ENCODE assay signal across 27 mouse cellular contexts in genomic region chr11:104320511-104320910, GRCm38 (mm10).
DNase-seq lines count a peak whose midpoint lies in the region; ATAC-seq and TF ChIP-seq lines count a peak whose summit lies in the region.
"Had no signal": no experiment of that assay in that cellular context is flagged by ENCODE, and none has a peak within 500 bp of the region (broad histone marks: within the 10 kb centered on the region; RNA-seq: fewer than 3 reads in every experiment).

No protein-coding gene starts in this region.

- peaks cover 2% of the 10 kb centered on the region; the same call in 1 of the 2 replicates for H3K4me1 ChIP-seq in embryonic facial prominence, embryonic 14.5 days (ENCODE audit: control insufficient read depth, insufficient read depth, low read length)
- peaks cover 33% of the 10 kb centered on the region for H3K4me1 ChIP-seq in embryonic facial prominence, embryonic 10.5 days
- H3K4me1 ChIP-seq in midbrain, postnatal 0 days (ENCODE audit: insufficient read depth, low read length), result peaks cover 3% of the 10 kb centered on the region; the same call in 1 of the 2 replicates
- H3K4me1 ChIP-seq in midbrain, embryonic 13.5 days (replicated peaks), result peaks cover 30% of the 10 kb centered on the region
- H3K4me1 ChIP-seq in intestine, embryonic 15.5 days (replicated peaks), result peaks cover 18% of the 10 kb centered on the region

- 48% methylated on average over 5 of the region's 5 CpGs for WGBS in embryonic facial prominence, embryonic 14.5 days
- 63% methylated on average over 5 of the region's 5 CpGs for WGBS in embryonic facial prominence, embryonic 10.5 days
- WGBS in midbrain, postnatal 0 days, result 51% methylated on average over 5 of the region's 5 CpGs
- whole genome bisulfite sequencing in midbrain, embryonic 13.5 days, result 55% methylated on average over 5 of the region's 5 CpGs
- 37% methylated on average over 5 of the region's 5 CpGs for WGBS in intestine, embryonic 15.5 days

- no peaks in the 10 kb centered on the region for H3K27me3 ChIP-seq in embryonic facial prominence, embryonic 14.5 days (replicated peaks; ENCODE audit: control insufficient read depth, insufficient read depth, low read length)
- peaks cover 23% of the 10 kb centered on the region for H3K27me3 ChIP-seq in embryonic facial prominence, embryonic 10.5 days (replicated peaks; ENCODE audit: low read depth, poor library complexity, severe bottlenecking)
- no peaks in the 10 kb centered on the region for H3K27me3 ChIP-seq in midbrain, postnatal 0 days (ENCODE audit: insufficient read depth, low read length)
- no peaks in the 10 kb centered on the region for H3K27me3 ChIP-seq in midbrain, embryonic 13.5 days
- no peaks in the 10 kb centered on the region for H3K27me3 ChIP-seq in splenic B cell, adult 2 months (ENCODE audit: control insufficient read depth, insufficient read depth, low read length, poor library complexity, severe bottlenecking)
- H3K27me3 ChIP-seq in intestine, embryonic 15.5 days (replicated peaks), result no peaks in the 10 kb centered on the region
- H3K27me3 ChIP-seq: CH12.LX; hindbrain, embryonic 15.5 days; neural tube, embryonic 12.5 days had no signal

- no peak overlapping the region for H3K9ac ChIP-seq in embryonic facial prominence, embryonic 14.5 days (ENCODE audit: low read depth, low read length)
- H3K9ac ChIP-seq in midbrain, postnatal 0 days (replicated peaks; ENCODE audit: low read length, poor library complexity, severe bottlenecking), result no peak overlapping the region
- H3K9ac ChIP-seq in midbrain, embryonic 13.5 days (replicated peaks), result no peak overlapping the region
- H3K9ac ChIP-seq in intestine, embryonic 15.5 days, result no peak overlapping the region
- H3K9ac ChIP-seq: hindbrain, embryonic 15.5 days; neural tube, embryonic 12.5 days had no signal

- peak; percentile 32 for DNase-seq in embryonic facial prominence, embryonic 14.5 days (ENCODE audit: low spot score)
- no peak for DNase-seq in embryonic facial prominence, embryonic 10.5 days (ENCODE audit: low spot score)
- no peak for DNase-seq in layer of hippocampus, adult 2 months (ENCODE audit: low spot score in 2 of 2)
- no peak for DNase-seq in layer of hippocampus, adult 8-10 months (ENCODE audit: low spot score in 2 of 2)
- DNase-seq in midbrain, postnatal 0 days (ENCODE audit: low spot score), result no peak
- DNase-seq in splenic B cell, adult 2 months (ENCODE audit: low read depth, low spot score), result peak; percentile 17
- DNase-seq: adrenal gland, adult 8-10 months; B cell, adult 2 months; cerebellum, adult 18-20 months; cerebellum, postnatal 36 days; gastrocnemius, postnatal 25 days; heart, adult 18-20 months; heart, postnatal 10 days; kidney, adult 18-20 months; lung, adult 2 months; lung, postnatal 36 days; thymus, postnatal 25 days had no signal

- H3K27ac ChIP-seq in embryonic facial prominence, embryonic 14.5 days (replicated peaks; ENCODE audit: low read depth, low read length), result no peak overlapping the region
- H3K27ac ChIP-seq in embryonic facial prominence, embryonic 10.5 days (replicated peaks), result no peak overlapping the region
- peak overlapping the region; percentile 29; the same call in 1 of the 2 replicates for H3K27ac ChIP-seq in layer of hippocampus, adult 2 months
- H3K27ac ChIP-seq in midbrain, postnatal 0 days (ENCODE audit: low read depth, low read length), result peak overlapping the region; percentile 4; the same call in 1 of the 2 replicates
- no peak overlapping the region for H3K27ac ChIP-seq in midbrain, embryonic 13.5 days
- no peak overlapping the region for H3K27ac ChIP-seq in intestine, embryonic 15.5 days
- H3K27ac ChIP-seq: hindbrain, embryonic 15.5 days; kidney, postnatal 0 days; neural tube, embryonic 12.5 days had no signal

- no peaks in the 10 kb centered on the region for H3K9me3 ChIP-seq in embryonic facial prominence, embryonic 14.5 days (ENCODE audit: control insufficient read depth, low read length)
- no peaks in the 10 kb centered on the region for H3K9me3 ChIP-seq in embryonic facial prominence, embryonic 10.5 days
- no peaks in the 10 kb centered on the region for H3K9me3 ChIP-seq in midbrain, postnatal 0 days (ENCODE audit: low read length)
- H3K9me3 ChIP-seq in midbrain, embryonic 13.5 days, result no peaks in the 10 kb centered on the region
- no peaks in the 10 kb centered on the region for H3K9me3 ChIP-seq in intestine, embryonic 15.5 days
- H3K9me3 ChIP-seq: forebrain, embryonic 10.5 days; heart, embryonic 12.5 days; hindbrain, embryonic 15.5 days; midbrain, embryonic 10.5 days; neural tube, embryonic 12.5 days had no signal

- TF ChIP-seq CTCF in layer of hippocampus, adult 2 months (conservative IDR thresholded peaks at IDR 0.05), result no peak
- TF ChIP-seq CTCF in midbrain, postnatal 0 days (IDR thresholded peaks at IDR 0.05), result no peak

- H3K36me3 ChIP-seq in embryonic facial prominence, embryonic 14.5 days (ENCODE audit: control insufficient read depth, insufficient read depth, low read length), result no peaks in the 10 kb centered on the region
- no peaks in the 10 kb centered on the region for H3K36me3 ChIP-seq in embryonic facial prominence, embryonic 10.5 days (replicated peaks)
- peaks cover 20% of the 10 kb centered on the region for H3K36me3 ChIP-seq in midbrain, postnatal 0 days (ENCODE audit: insufficient read depth, low read length)
- H3K36me3 ChIP-seq in midbrain, embryonic 13.5 days, result peaks cover 50% of the 10 kb centered on the region
- H3K36me3 ChIP-seq in splenic B cell, adult 2 months (ENCODE audit: control insufficient read depth, insufficient read depth, low read length, poor library complexity, severe bottlenecking), result no peaks in the 10 kb centered on the region
- H3K36me3 ChIP-seq in intestine, embryonic 15.5 days, result no peaks in the 10 kb centered on the region
- H3K36me3 ChIP-seq: forebrain, embryonic 10.5 days; heart, embryonic 12.5 days; midbrain, embryonic 10.5 days; neural tube, embryonic 12.5 days had no signal

- no peak overlapping the region for H3K4me3 ChIP-seq in embryonic facial prominence, embryonic 14.5 days (ENCODE audit: low read depth, low read length)
- H3K4me3 ChIP-seq in embryonic facial prominence, embryonic 10.5 days, result no peak overlapping the region
- H3K4me3 ChIP-seq in layer of hippocampus, adult 2 months, result no peak overlapping the region
- no peak overlapping the region for H3K4me3 ChIP-seq in midbrain, postnatal 0 days (ENCODE audit: low read depth, low read length)
- no peak overlapping the region for H3K4me3 ChIP-seq in midbrain, embryonic 13.5 days (replicated peaks)
- no peak overlapping the region for H3K4me3 ChIP-seq in intestine, embryonic 15.5 days (replicated peaks)
- H3K4me3 ChIP-seq: forebrain, embryonic 10.5 days; hindbrain, embryonic 15.5 days; neural tube, embryonic 12.5 days had no signal

- no peak for ATAC-seq in embryonic facial prominence, embryonic 14.5 days (ENCODE audit: low read depth)
- ATAC-seq in midbrain, postnatal 0 days (ENCODE audit: low FRiP score), result no peak
- no peak for ATAC-seq in midbrain, embryonic 13.5 days
- no peak for ATAC-seq in intestine, embryonic 15.5 days
- ATAC-seq: activated CD4-positive, CD25-positive, alpha-beta regulatory T cell, adult 4 months had no signal

- no peak overlapping the region for H3K4me2 ChIP-seq in embryonic facial prominence, embryonic 14.5 days (ENCODE audit: low read depth, low read length)
- H3K4me2 ChIP-seq in midbrain, postnatal 0 days (ENCODE audit: low read depth, low read length, poor library complexity, severe bottlenecking), result no peak overlapping the region
- no peak overlapping the region for H3K4me2 ChIP-seq in midbrain, embryonic 13.5 days (replicated peaks)
- no peak overlapping the region for H3K4me2 ChIP-seq in intestine, embryonic 15.5 days (replicated peaks)
- H3K4me2 ChIP-seq: hindbrain, embryonic 15.5 days had no signal

Comparison
In these comparisons a context has a peak if more than half of its experiments do, and no peak if none do; other contexts are left out.
1. DNase-seq: peak in embryonic facial prominence, embryonic 14.5 days (single experiment) and splenic B cell, adult 2 months (single experiment); none in embryonic facial prominence, embryonic 10.5 days (single experiment), layer of hippocampus, adult 2 months (0 of 2), layer of hippocampus, adult 8-10 months (0 of 2) and midbrain, postnatal 0 days (single experiment).
2. H3K27ac ChIP-seq: peak in layer of hippocampus, adult 2 months (single experiment) and midbrain, postnatal 0 days (single experiment); none in embryonic facial prominence, embryonic 14.5 days (single experiment), embryonic facial prominence, embryonic 10.5 days (single experiment), midbrain, embryonic 13.5 days (single experiment) and intestine, embryonic 15.5 days (single experiment).